In the genomic region with DNA sequence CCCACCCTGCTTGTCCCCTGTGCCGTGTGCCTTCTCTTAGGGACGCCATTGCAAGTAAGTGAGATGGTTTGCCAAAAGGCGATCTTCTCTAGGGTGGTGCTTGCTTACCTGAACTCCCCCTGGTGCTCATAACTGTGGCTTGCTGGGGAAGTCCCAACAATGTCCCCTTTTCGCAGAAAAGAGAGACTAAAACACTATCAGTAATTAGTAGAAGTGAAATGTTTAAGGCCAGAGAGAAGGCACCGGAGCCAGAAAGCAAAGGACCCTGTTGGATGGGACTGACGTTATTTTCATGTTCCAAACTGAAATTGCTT, we compare ENCODE assay signal across 9 mouse cellular contexts. TPM values are rescaled to one million over a fixed set of nuclear protein-coding genes. Genes with fewer than 3 reads are reported as not detected.
DNase-seq lines count a peak whose midpoint lies in the region; ATAC-seq and TF ChIP-seq lines count a peak whose summit lies in the region.
"Had no signal": no experiment of that assay in that cellular context is flagged by ENCODE, and none has a peak within 500 bp of the region (broad histone marks: within the 10 kb centered on the region; RNA-seq: fewer than 3 reads in every experiment).

No protein-coding gene starts in this region.

- intact Hi-C loops in heart, postnatal 36 days (cut with DNase I): loop anchor here (10.0 kb wide), 1 partner anchor 312 kb away; no protein-coding TSS in a partner anchor

- H3K4me1 ChIP-seq in heart, embryonic 16.5 days (ENCODE audit: control insufficient read depth, insufficient read depth, low read length): peaks cover 3% of the 10 kb centered on the region; the same call in 1 of the 2 replicates
- no peaks in the 10 kb centered on the region for H3K4me1 ChIP-seq in ES-E14 (ENCODE audit: control insufficient read depth in 2 of 2, insufficient read depth in 2 of 2, low read length in 2 of 2, poor library complexity in 1 of 2)
- H3K4me1 ChIP-seq in forebrain, postnatal 0 days (ENCODE audit: insufficient read depth): no peaks in the 10 kb centered on the region
- no peaks in the 10 kb centered on the region for H3K4me1 ChIP-seq in liver, postnatal 0 days (ENCODE audit: insufficient read depth)

- no peak for TF ChIP-seq EP300 in liver, postnatal 0 days (IDR thresholded peaks at IDR 0.05; ENCODE audit: low read depth)

- H3K36me3 ChIP-seq in heart, embryonic 16.5 days (ENCODE audit: control insufficient read depth, insufficient read depth): no peaks in the 10 kb centered on the region
- no peaks in the 10 kb centered on the region for H3K36me3 ChIP-seq in ES-E14 (ENCODE audit: control insufficient read depth, insufficient read depth, low read length, poor library complexity, severe bottlenecking)
- no peaks in the 10 kb centered on the region for H3K36me3 ChIP-seq in forebrain, postnatal 0 days (ENCODE audit: insufficient read depth)
- H3K36me3 ChIP-seq in liver, postnatal 0 days (replicated peaks; ENCODE audit: insufficient read depth, low read length): no peaks in the 10 kb centered on the region

- peak; percentile 64 for TF ChIP-seq CTCF in forebrain, postnatal 0 days (IDR thresholded peaks at IDR 0.05; ENCODE audit: low read depth)
- TF ChIP-seq CTCF in liver, postnatal 0 days (IDR thresholded peaks at IDR 0.05; ENCODE audit: low read depth): no peak

- H3K27me3 ChIP-seq in heart, embryonic 16.5 days (ENCODE audit: control insufficient read depth, insufficient read depth, low read length): peaks cover 30% of the 10 kb centered on the region
- no peaks in the 10 kb centered on the region for H3K27me3 ChIP-seq in forebrain, postnatal 0 days (ENCODE audit: insufficient read depth, low read length)
- H3K27me3 ChIP-seq in liver, postnatal 0 days (ENCODE audit: insufficient read depth, low read length): peaks cover 11% of the 10 kb centered on the region
- H3K27me3 ChIP-seq: CH12.LX had no signal

- H3K27ac ChIP-seq in heart, embryonic 16.5 days (ENCODE audit: low read length): no peak overlapping the region
- no peak overlapping the region for H3K27ac ChIP-seq in ES-E14 (ENCODE audit: insufficient read depth, low read depth, low read length, poor library complexity, severe bottlenecking)
- peak overlapping the region; percentile 75 for H3K27ac ChIP-seq in forebrain, postnatal 0 days (ENCODE audit: low read depth, low read length)
- H3K27ac ChIP-seq in liver, postnatal 0 days (ENCODE audit: low read depth): no peak overlapping the region

- H3K4me2 ChIP-seq in heart, embryonic 16.5 days (ENCODE audit: low read depth, low read length): peak overlapping the region; percentile 91
- peak overlapping the region; percentile 86 for H3K4me2 ChIP-seq in forebrain, postnatal 0 days (ENCODE audit: low read depth)
- H3K4me2 ChIP-seq in liver, postnatal 0 days (ENCODE audit: low read depth, low read length): 0 out of 2 replicates have a peak overlapping the region, but pooled peaks have one; percentile 23

- in situ Hi-C loops in ES-E14 (cut with MboI; ENCODE audit: low sequenced_read_pairs in 2 of 2, unreplicated experiment in 2 of 2): no loop called here

- no peak overlapping the region for H3K9ac ChIP-seq in heart, embryonic 16.5 days (ENCODE audit: low read length)
- H3K9ac ChIP-seq in ES-E14 (ENCODE audit: insufficient read depth, low read depth, low read length, poor library complexity, severe bottlenecking): peak overlapping the region; percentile 7; the same call in 1 of the 2 replicates
- H3K9ac ChIP-seq in forebrain, postnatal 0 days: peak overlapping the region; percentile 80
- H3K9ac ChIP-seq in liver, postnatal 0 days (replicated peaks): no peak overlapping the region

- peak overlapping the region; percentile 59 for H3K4me3 ChIP-seq in heart, embryonic 16.5 days (ENCODE audit: low read length)
- H3K4me3 ChIP-seq in ES-E14 (ENCODE audit: insufficient read depth in 1 of 2, low read depth in 1 of 2, low read length in 2 of 2, poor library complexity in 1 of 2, severe bottlenecking in 1 of 2): peak overlapping the region; percentile 59 to 72
- H3K4me3 ChIP-seq in forebrain, postnatal 0 days (ENCODE audit: low read depth, low read length): peak overlapping the region; percentile 70
- no peak overlapping the region for H3K4me3 ChIP-seq in liver, postnatal 0 days (ENCODE audit: low read depth, low read length)

- ATAC-seq in heart, embryonic 16.5 days (replicated peaks; ENCODE audit: extremely low read depth, insufficient read depth, low FRiP score): no peak
- ATAC-seq in forebrain, postnatal 0 days: no peak
- no peak for ATAC-seq in liver, postnatal 0 days

- DNase-seq in heart, postnatal 36 days: no peak
- no peak for DNase-seq in ES-E14 (ENCODE audit: low read depth, low spot score)
- DNase-seq in forebrain, postnatal 0 days: no peak
- no peak for DNase-seq in liver, postnatal 0 days
- DNase-seq in right cerebral cortex, postnatal 25 days: no peak
- DNase-seq in urinary bladder, postnatal 14 days (ENCODE audit: low spot score): no peak
- no peak for DNase-seq in thymus, postnatal 14 days

- no peaks in the 10 kb centered on the region for H3K9me3 ChIP-seq in heart, embryonic 16.5 days (replicated peaks; ENCODE audit: control insufficient read depth, low read length)
- no peaks in the 10 kb centered on the region for H3K9me3 ChIP-seq in ES-E14 (ENCODE audit: control insufficient read depth, insufficient read depth, low read depth, low read length)
- H3K9me3 ChIP-seq in forebrain, postnatal 0 days (ENCODE audit: low read length): no peaks in the 10 kb centered on the region
- no peaks in the 10 kb centered on the region for H3K9me3 ChIP-seq in liver, postnatal 0 days (ENCODE audit: low read length)

- WGBS in heart, embryonic 16.5 days: 22% methylated on average over 6 of the region's 6 CpGs
- 9% methylated on average over 6 of the region's 6 CpGs for WGBS in forebrain, postnatal 0 days
- 29% methylated on average over 6 of the region's 6 CpGs for WGBS in liver, postnatal 0 days (ENCODE audit: insufficient replicate concordance)

TF ChIP-seq in ES-E14, 5 proteins besides CTCF, POLR2A, EP300 and RAD21:
- TF ChIP-seq ZC3H11A (IDR thresholded peaks at IDR 0.05; ENCODE audit: borderline replicate concordance, low read depth, low read length) (no peak), HCFC1 (IDR thresholded peaks at IDR 0.05; ENCODE audit: borderline replicate concordance, insufficient read depth, low read length) (no peak), CHD2 (IDR thresholded peaks at IDR 0.05; ENCODE audit: low read depth, low read length) (no peak), ZNF384 (IDR thresholded peaks at IDR 0.05; ENCODE audit: low read depth, low read length) (no peak)

RNA-seq across cellular contexts. Expression of gene Gabrg3, which starts 0.3 kb away (rescaled TPM):
- 0.54 and 0.60 TPM in 2 replicates for polyA plus RNA-seq in heart, embryonic 16.5 days (2015; fragmentation: Nextera tagmentation; extraction: Ambion mirVana)
- total RNA-seq in heart, postnatal 36 days (2021): under 1 TPM in 1 of 2 experiments, not detected in 1; 0.05 TPM
- 0.27 and 0.42 TPM in 2 replicates for total RNA-seq in ES-E14 (2012; rRNA removed)
- 11.6 and 21.6 TPM in 2 replicates for total RNA-seq in forebrain, postnatal 0 days (2014; rRNA removed)
- polyA plus RNA-seq in forebrain, postnatal 0 days (2015; fragmentation: Nextera tagmentation; extraction: Ambion mirVana): 7.6 and 9.6 TPM in 2 replicates
- 0.01 TPM in 1 of 2 replicates, not detected in the other for polyA plus RNA-seq in liver, postnatal 0 days (2015; fragmentation: Nextera tagmentation; extraction: Ambion mirVana)
- total RNA-seq: CH12.LX had no signal

RNA-seq across cellular contexts. Expression of gene Gabrb3, which starts 32.2 kb away (rescaled TPM):
- polyA plus RNA-seq in heart, embryonic 16.5 days (2015; fragmentation: Nextera tagmentation; extraction: Ambion mirVana): 0.47 and 0.58 TPM in 2 replicates
- total RNA-seq in heart, postnatal 36 days (2021): 1 to 10 TPM in 1 of 2 experiments, under 1 TPM in 1; 0.42 to 1.6 TPM
- total RNA-seq in ES-E14 (2012; rRNA removed): 4.9 and 6.4 TPM in 2 replicates
- total RNA-seq in forebrain, postnatal 0 days (2014; rRNA removed): 159 and 198 TPM in 2 replicates
- 35.2 and 51.2 TPM in 2 replicates for polyA plus RNA-seq in forebrain, postnatal 0 days (2015; fragmentation: Nextera tagmentation; extraction: Ambion mirVana)
- 0.02 TPM in 1 of 2 replicates, not detected in the other for polyA plus RNA-seq in liver, postnatal 0 days (2015; fragmentation: Nextera tagmentation; extraction: Ambion mirVana)
- total RNA-seq: CH12.LX had no signal

Comparison
In these comparisons a context has a peak if more than half of its experiments do, and no peak if none do; other contexts are left out.
1. H3K4me2 ChIP-seq: peak in every context shown above with its lines; median percentile 91 in heart, embryonic 16.5 days; 86 in forebrain, postnatal 0 days; 23 in liver, postnatal 0 days.
2. H3K9ac ChIP-seq: peak in ES-E14 (single experiment) and forebrain, postnatal 0 days (single experiment); none in heart, embryonic 16.5 days (single experiment) and liver, postnatal 0 days (single experiment).
3. RNA of gene Gabrb3, which starts 32.2 kb away (total RNA-seq): 159 to 198 TPM in forebrain, postnatal 0 days; 4.9 to 6.4 TPM in ES-E14 and 0.42 to 1.6 TPM in heart, postnatal 36 days; every median in the first group is over 10 times any median in the second.